Mouse (Mus musculus) forebrain, embryonic 12.5 days (tissue): ENCODE measurements around the gene Arsb. TPM values are rescaled to one million over a fixed set of nuclear protein-coding genes. Genes with fewer than 3 reads are reported as not detected.

Experiments
- ATAC-seq: fragments of 200-750 bp; cut with Nextera tagmentation; 2 replicates; pipeline ENCODE4 v1.8.0; 2017; ENCODE audit warnings: moderate TSS enrichment; ENCODE audit not compliant: low FRiP score
- H3K27ac ChIP-seq: fragments of 300-500 bp; sonication (generic); 2 replicates; pipeline ENCODE4 v1.5.1; 2016; ENCODE audit warnings: mild to moderate bottlenecking
- H3K27me3 ChIP-seq: fragments of 300-500 bp; sonication (generic); 2 replicates; pipeline ENCODE4 v1.6.1; 2016; ENCODE audit warnings: mild to moderate bottlenecking
- H3K36me3 ChIP-seq: fragments of 300-500 bp; sonication (generic); replicated peaks from 2 replicates; pipeline ENCODE4 v1.6.1; 2016; ENCODE audit warnings: mild to moderate bottlenecking
- H3K4me1 ChIP-seq: fragments of 300-500 bp; sonication (generic); 2 replicates; pipeline ENCODE4 v1.6.1; 2016
- H3K4me2 ChIP-seq: fragments of 300-500 bp; sonication (generic); 2 replicates; pipeline ENCODE4 v1.6.1; 2016; ENCODE audit warnings: mild to moderate bottlenecking, moderate library complexity
- H3K4me3 ChIP-seq: fragments of 300-500 bp; sonication (generic); replicated peaks from 2 replicates; pipeline ENCODE4 v1.5.1; 2016; ENCODE audit warnings: mild to moderate bottlenecking
- H3K9ac ChIP-seq: fragments of 300-500 bp; sonication (generic); 2 replicates; pipeline ENCODE4 v1.6.1; 2016; ENCODE audit warnings: mild to moderate bottlenecking
- H3K9me3 ChIP-seq: fragments of 300-500 bp; sonication (generic); 2 replicates; pipeline ENCODE4 v1.6.1; 2016
- WGBS: fragments of 180-500 bp; shearing (Covaris S2); methylation state at CpG from one replicate; pipeline ENCODE4 v1.1.7; 2016; 5-methylcytosine and 5-hydroxymethylcytosine counted together
- polyA plus RNA-seq: library from polyadenylated mRNA; unstranded; fragments of >200 nt; fragmentation: Nextera tagmentation; extraction: Ambion mirVana; gene quantifications from 2 replicates; pipeline ENCODE4 v1.2.1, GENCODE M21; 2016

The Arsb gene
- polyA plus RNA-seq, 1 experiment from 2014 or later = 7.3 TPM

- 75% methylated on average over 14 of the region's 14 CpGs for WGBS
- ATAC-seq = no peak
- H3K9me3 ChIP-seq = no peaks in the 10 kb centered on the region
These were observed 81.1 kb downstream of the Arsb start for GRCm38 (mm10) chr13:93852419-93853138.

GRCm38 (mm10) chr13:93853767-93854166, 82.3 kb downstream of the Arsb start:
- ATAC-seq = no peak

More at GRCm38 (mm10) chr13:93852419-93853138, 81.1 kb downstream of the Arsb start:
- no peak overlapping the region for H3K4me3 ChIP-seq
- peaks cover 6% of the 10 kb centered on the region; the same call in 1 of the 2 replicates for H3K4me1 ChIP-seq
- no peaks in the 10 kb centered on the region for H3K27me3 ChIP-seq
- no peaks in the 10 kb centered on the region for H3K36me3 ChIP-seq
- H3K4me2 ChIP-seq = no peak overlapping the region
- no peak overlapping the region for H3K9ac ChIP-seq
- no peak overlapping the region for H3K27ac ChIP-seq

GRCm38 (mm10) chr13:93854325-93854724, 82.9 kb downstream of the Arsb start:
- H3K4me2 ChIP-seq = no peak overlapping the region
- no peak overlapping the region for H3K9ac ChIP-seq
- no peak for ATAC-seq
- 86% methylated on average over 8 of the region's 8 CpGs for WGBS
- no peak overlapping the region for H3K27ac ChIP-seq
- peaks cover 6% of the 10 kb centered on the region; the same call in 1 of the 2 replicates for H3K4me1 ChIP-seq
- no peak overlapping the region for H3K4me3 ChIP-seq
- no peaks in the 10 kb centered on the region for H3K9me3 ChIP-seq
- no peaks in the 10 kb centered on the region for H3K36me3 ChIP-seq
- H3K27me3 ChIP-seq = no peaks in the 10 kb centered on the region

More at GRCm38 (mm10) chr13:93853767-93854166, 82.3 kb downstream of the Arsb start:
- no peak overlapping the region for H3K9ac ChIP-seq
- H3K27me3 ChIP-seq = no peaks in the 10 kb centered on the region
- H3K27ac ChIP-seq = no peak overlapping the region
- no peaks in the 10 kb centered on the region for H3K36me3 ChIP-seq
- H3K9me3 ChIP-seq = no peaks in the 10 kb centered on the region
- H3K4me3 ChIP-seq = no peak overlapping the region
- H3K4me1 ChIP-seq = peaks cover 6% of the 10 kb centered on the region; the same call in 1 of the 2 replicates
- H3K4me2 ChIP-seq = no peak overlapping the region
- WGBS = 92% methylated on average over 6 of the region's 6 CpGs

- no peak for ATAC-seq
These were observed 83.6 kb downstream of the Arsb start for GRCm38 (mm10) chr13:93854966-93855562.

GRCm38 (mm10) chr13:93855701-93856183, 84.3 kb downstream of the Arsb start:
- Histone ChIP-seq H3K4me2 (no peak overlapping the region), H3K9ac (no peak overlapping the region), H3K9me3 (no peaks in the 10 kb centered on the region), H3K27ac (no peak overlapping the region), H3K4me1 (peaks cover 6% of the 10 kb centered on the region; the same call in 1 of the 2 replicates), H3K4me3 (no peak overlapping the region), H3K36me3 (no peaks in the 10 kb centered on the region), H3K27me3 (no peaks in the 10 kb centered on the region)
- WGBS = 46% methylated on average over 11 of the region's 11 CpGs
- ATAC-seq = no peak

More at GRCm38 (mm10) chr13:93854966-93855562, 83.6 kb downstream of the Arsb start:
- no peaks in the 10 kb centered on the region for H3K36me3 ChIP-seq
- no peak overlapping the region for H3K27ac ChIP-seq
- no peaks in the 10 kb centered on the region for H3K9me3 ChIP-seq
- H3K9ac ChIP-seq = no peak overlapping the region
- no peak overlapping the region for H3K4me3 ChIP-seq
- 84% methylated on average over 3 of the region's 3 CpGs for WGBS
- H3K4me1 ChIP-seq = peaks cover 6% of the 10 kb centered on the region; the same call in 1 of the 2 replicates
- H3K4me2 ChIP-seq = no peak overlapping the region
- H3K27me3 ChIP-seq = no peaks in the 10 kb centered on the region

GRCm38 (mm10) chr13:93861211-93861610, 89.8 kb downstream of the Arsb start:
- H3K4me3 ChIP-seq = no peak overlapping the region
- H3K4me1 ChIP-seq = no peaks in the 10 kb centered on the region
- H3K27me3 ChIP-seq = no peaks in the 10 kb centered on the region
- H3K9me3 ChIP-seq = no peaks in the 10 kb centered on the region
- H3K4me2 ChIP-seq = no peak overlapping the region
- ATAC-seq = no peak
- WGBS = 88% methylated on average over 2 of the region's 2 CpGs
- no peak overlapping the region for H3K9ac ChIP-seq
- H3K36me3 ChIP-seq = no peaks in the 10 kb centered on the region
- H3K27ac ChIP-seq = no peak overlapping the region

GRCm38 (mm10) chr13:93864066-93864740, 92.8 kb downstream of the Arsb start:
- Histone ChIP-seq H3K9me3 (no peaks in the 10 kb centered on the region), H3K4me1 (no peaks in the 10 kb centered on the region), H3K27ac (no peak overlapping the region), H3K9ac (no peak overlapping the region), H3K4me2 (no peak overlapping the region), H3K36me3 (no peaks in the 10 kb centered on the region), H3K27me3 (no peaks in the 10 kb centered on the region), H3K4me3 (no peak overlapping the region)
- 79% methylated on average over 8 of the region's 8 CpGs for WGBS
- ATAC-seq = no peak

- 74% methylated on average over 5 of the region's 5 CpGs for WGBS
- Histone ChIP-seq H3K4me1 (no peaks in the 10 kb centered on the region), H3K4me2 (no peak overlapping the region), H3K4me3 (no peak overlapping the region), H3K36me3 (no peaks in the 10 kb centered on the region), H3K9me3 (no peaks in the 10 kb centered on the region), H3K27ac (no peak overlapping the region), H3K27me3 (no peaks in the 10 kb centered on the region), H3K9ac (no peak overlapping the region)
- no peak for ATAC-seq
These were observed 95.2 kb downstream of the Arsb start for GRCm38 (mm10) chr13:93866638-93867037.

- H3K4me1 ChIP-seq = no peaks in the 10 kb centered on the region
- H3K4me3 ChIP-seq = no peak overlapping the region
- WGBS = 83% methylated on average over 10 of the region's 10 CpGs
- H3K4me2 ChIP-seq = no peak overlapping the region
- no peak overlapping the region for H3K27ac ChIP-seq
- no peak overlapping the region for H3K9ac ChIP-seq
- no peak for ATAC-seq
- H3K36me3 ChIP-seq = no peaks in the 10 kb centered on the region
- no peaks in the 10 kb centered on the region for H3K9me3 ChIP-seq
- H3K27me3 ChIP-seq = no peaks in the 10 kb centered on the region
These were observed 100.3 kb downstream of the Arsb start for GRCm38 (mm10) chr13:93871681-93872080.

GRCm38 (mm10) chr13:93872591-93872990, 101.2 kb downstream of the Arsb start:
- no peak overlapping the region for H3K9ac ChIP-seq
- no peaks in the 10 kb centered on the region for H3K27me3 ChIP-seq
- H3K27ac ChIP-seq = no peak overlapping the region
- H3K4me1 ChIP-seq = no peaks in the 10 kb centered on the region
- H3K9me3 ChIP-seq = no peaks in the 10 kb centered on the region
- H3K4me3 ChIP-seq = no peak overlapping the region
- 88% methylated on average over 6 of the region's 6 CpGs for WGBS
- no peak overlapping the region for H3K4me2 ChIP-seq
- no peaks in the 10 kb centered on the region for H3K36me3 ChIP-seq
- no peak for ATAC-seq

GRCm38 (mm10) chr13:93877924-93878323, 106.5 kb downstream of the Arsb start:
- Histone ChIP-seq H3K9ac (no peak overlapping the region), H3K27ac (no peak overlapping the region), H3K36me3 (no peaks in the 10 kb centered on the region), H3K4me1 (peaks cover 3% of the 10 kb centered on the region; the same call in 1 of the 2 replicates), H3K27me3 (no peaks in the 10 kb centered on the region), H3K4me3 (no peak overlapping the region), H3K4me2 (no peak overlapping the region), H3K9me3 (no peaks in the 10 kb centered on the region)
- ATAC-seq = no peak
- WGBS = 92% methylated on average over 2 of the region's 2 CpGs

- 94% methylated on average over 5 of the region's 5 CpGs for WGBS
- no peak for ATAC-seq
- Histone ChIP-seq H3K4me2 (no peak overlapping the region), H3K4me3 (no peak overlapping the region), H3K9me3 (no peaks in the 10 kb centered on the region), H3K27ac (no peak overlapping the region), H3K9ac (no peak overlapping the region), H3K4me1 (peaks cover 13% of the 10 kb centered on the region; the same call in 1 of the 2 replicates), H3K36me3 (no peaks in the 10 kb centered on the region), H3K27me3 (no peaks in the 10 kb centered on the region)
These were observed 108.0 kb downstream of the Arsb start for GRCm38 (mm10) chr13:93879426-93879825.
